Mouse (Mus musculus) right cerebral cortex, adult 2 months (tissue): ENCODE data around the gene Nlrp3.
"Not testable (repeated sequence)": the region's sequence is repeated elsewhere in the genome, so short reads cannot be mapped to it uniquely, and the experiment has no call there.

Source experiments
- DNase-seq, 2 experiments: peaks; one replicate each; pipeline ENCODE4 v3.0.0; 2021 to 2022; ENCODE audit warnings: low spot score in 2 of 2

Nlrp3 gene

DNA sequence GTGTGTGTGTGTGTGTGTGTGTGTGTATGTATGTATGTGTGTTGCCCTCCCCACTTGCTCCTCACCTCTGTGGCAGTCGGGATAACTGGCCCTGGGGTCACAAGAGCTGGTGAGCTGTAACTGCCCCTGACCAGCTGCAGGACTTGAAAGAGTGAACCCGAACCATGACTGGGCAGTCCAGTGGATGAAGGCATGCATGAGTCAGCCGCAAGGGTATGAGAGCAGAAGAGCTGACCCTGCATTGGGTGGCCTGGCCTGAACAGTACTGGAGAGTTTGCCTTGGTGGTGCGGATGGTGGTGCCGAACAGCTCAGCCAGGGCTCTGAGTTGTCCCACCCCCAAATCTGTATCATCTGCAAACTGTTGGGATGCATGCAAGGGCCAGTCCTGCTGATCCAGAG lies 9.8 kb upstream of the Nlrp3 start:
- DNase-seq = no peak

GRCm38 (mm10) chr11:59537218-59538130 lies 3.9 kb upstream of the Nlrp3 start:
- no peak for DNase-seq

- peak; percentile 37 to 39 for DNase-seq
Observed at GRCm38 (mm10) chr11:59538387-59538786, 3.0 kb upstream of the Nlrp3 start.

GRCm38 (mm10) chr11:59540123-59540522 lies 1.2 kb upstream of the Nlrp3 start:
- DNase-seq = no peak

DNA sequence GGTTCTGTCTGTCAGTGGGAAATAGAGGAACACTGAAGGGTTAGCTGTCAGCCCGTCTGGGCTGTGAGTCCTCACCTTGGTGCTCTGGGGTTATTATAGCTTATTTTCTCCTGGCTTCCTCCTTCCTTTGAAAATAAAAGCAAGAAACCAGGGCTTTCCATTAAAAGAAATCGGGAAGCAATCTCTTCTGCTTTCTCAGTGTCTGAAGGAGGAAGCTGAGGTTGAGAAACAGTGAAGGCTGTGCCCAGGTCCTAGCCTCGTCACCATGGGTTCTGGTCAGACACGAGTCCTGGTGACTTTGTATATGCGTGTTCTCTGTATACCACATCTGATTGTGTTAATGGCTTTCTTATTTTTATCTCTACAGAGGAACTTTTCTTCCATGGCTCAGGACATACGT lies 1.1 kb downstream of the Nlrp3 start:
- no peak for DNase-seq

DNA sequence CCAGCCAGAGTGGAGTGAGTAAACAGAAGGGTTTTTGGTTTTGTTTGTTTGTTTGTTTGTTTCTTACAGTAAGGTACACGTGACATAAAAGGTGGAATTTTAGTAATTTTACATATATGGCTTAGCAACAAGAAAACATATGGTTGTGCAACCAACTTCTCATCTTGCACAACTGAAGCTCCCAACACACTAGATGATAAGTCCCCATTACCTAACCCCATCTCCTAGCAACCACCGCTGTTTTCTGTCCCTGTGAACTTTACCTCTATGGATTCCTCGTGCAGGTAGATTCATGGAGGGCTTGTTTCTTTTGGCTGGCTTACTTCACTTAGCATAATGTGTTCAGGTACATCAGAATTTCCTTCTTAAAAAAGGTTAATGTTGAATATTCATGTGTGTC lies 2.0 kb downstream of the Nlrp3 start:
- no peak for DNase-seq

- peak; percentile 25 to 33 for DNase-seq
Observed at GRCm38 (mm10) chr11:59544005-59544404, 2.6 kb downstream of the Nlrp3 start.

DNA sequence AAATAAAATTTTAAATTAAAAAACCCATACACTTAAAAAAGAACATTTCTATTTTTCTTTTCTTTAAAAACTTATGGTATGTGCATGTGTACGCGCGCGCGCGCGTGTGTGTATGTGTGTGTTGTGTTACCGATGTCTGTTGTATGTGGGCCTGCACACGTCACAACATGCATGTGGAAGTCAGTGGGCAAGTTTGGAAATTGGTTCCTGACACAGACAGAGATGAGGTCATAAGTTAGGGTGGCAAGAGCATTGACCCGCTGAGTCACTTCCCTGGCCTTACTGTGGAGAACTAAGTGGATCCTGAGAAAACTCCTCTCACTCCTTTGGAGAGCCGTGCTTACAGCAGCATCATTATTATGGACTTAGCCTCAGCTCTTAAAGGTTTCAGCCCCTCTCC lies 12.8 kb downstream of the Nlrp3 start:
- no peak for DNase-seq

DNA sequence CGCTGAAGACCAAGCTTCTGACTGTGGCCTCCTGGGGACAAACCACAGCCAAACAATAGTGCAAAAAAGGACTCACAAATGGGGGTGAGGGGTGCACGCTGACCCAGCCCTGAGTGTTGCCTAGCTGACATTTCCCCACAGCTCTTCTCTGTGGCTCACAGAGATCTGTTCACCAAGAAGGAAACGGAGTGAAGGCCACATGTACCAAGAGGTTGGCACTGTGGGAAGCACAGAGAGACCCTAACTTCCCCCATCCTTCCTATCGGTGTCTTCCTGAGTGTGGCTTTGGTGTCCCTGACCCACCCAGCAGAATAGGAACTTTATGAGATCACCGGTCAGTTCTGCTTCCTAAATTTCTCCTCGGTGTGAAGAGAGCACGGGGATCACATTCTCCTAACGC lies 13.2 kb downstream of the Nlrp3 start:
- DNase-seq = no peak

DNA sequence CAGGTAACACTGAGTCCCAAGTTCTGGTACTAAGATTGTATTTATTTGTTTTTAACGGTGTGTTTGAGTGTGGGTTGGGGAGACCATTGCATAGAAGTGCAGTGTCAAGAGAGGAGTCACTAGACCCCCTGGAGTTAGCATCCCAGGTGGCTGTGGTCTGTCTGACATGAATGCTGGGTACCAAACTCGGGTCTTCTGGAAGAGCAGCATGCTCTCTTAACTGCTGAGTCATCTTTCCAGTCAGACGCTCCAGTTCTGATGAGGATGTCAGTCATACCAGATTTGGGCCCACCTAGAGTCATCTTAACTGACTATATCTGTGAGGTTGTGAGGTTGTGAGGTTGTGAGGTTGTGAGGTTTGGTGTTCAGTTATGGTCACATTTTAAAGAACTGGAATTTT lies 19.5 kb downstream of the Nlrp3 start:
- no peak for DNase-seq

- DNase-seq = no peak
Observed at GRCm38 (mm10) chr11:59562336-59562735, 21.0 kb downstream of the Nlrp3 start.

GRCm38 (mm10) chr11:59562837-59563236 lies 21.5 kb downstream of the Nlrp3 start:
- no peak for DNase-seq

- DNase-seq = no peak
Observed at GRCm38 (mm10) chr11:59569306-59569705, 27.9 kb downstream of the Nlrp3 start.

GRCm38 (mm10) chr11:59575726-59576125 lies 34.4 kb downstream of the Nlrp3 start:
- DNase-seq = no peak

DNA sequence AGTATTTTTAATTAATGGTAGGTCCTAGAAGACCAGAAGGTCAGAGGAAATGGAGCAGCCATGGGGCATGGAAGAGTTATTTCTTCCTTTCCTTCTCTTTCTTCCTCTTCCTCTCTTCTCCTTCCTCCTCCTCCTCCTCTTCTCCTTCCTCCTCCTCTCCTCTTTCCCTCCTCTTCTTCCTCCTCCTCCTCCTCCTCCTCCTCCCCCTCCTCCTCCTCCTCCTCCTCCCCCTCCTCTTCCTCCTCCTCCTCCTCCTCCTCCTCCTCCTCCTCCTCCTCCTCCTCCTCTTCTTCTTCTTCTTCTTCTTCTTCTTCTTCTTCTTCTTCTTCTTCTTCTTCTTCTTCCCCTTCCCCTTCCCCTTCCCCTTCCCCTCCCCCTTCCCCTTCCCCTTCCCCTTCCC lies 34.8 kb downstream of the Nlrp3 start, which contains the start of gene Olfr222:
Gene Olfr222 (minus strand): TSS at position 101 of the 400 bp plus-strand sequence.
- not testable (repeated sequence) for DNase-seq

GRCm38 (mm10) chr11:59584539-59584938 lies 43.2 kb downstream of the Nlrp3 start:
- no peak for DNase-seq

GRCm38 (mm10) chr11:59589496-59589895 lies 48.1 kb downstream of the Nlrp3 start:
- DNase-seq = no peak

GRCm38 (mm10) chr11:59593189-59593588 lies 51.8 kb downstream of the Nlrp3 start, which contains the start of gene Olfr223:
TSS of gene Olfr223 (minus strand) at chr11:59593289.
- no peak for DNase-seq

GRCm38 (mm10) chr11:59596091-59596490 lies 54.7 kb downstream of the Nlrp3 start:
- no peak for DNase-seq

DNA sequence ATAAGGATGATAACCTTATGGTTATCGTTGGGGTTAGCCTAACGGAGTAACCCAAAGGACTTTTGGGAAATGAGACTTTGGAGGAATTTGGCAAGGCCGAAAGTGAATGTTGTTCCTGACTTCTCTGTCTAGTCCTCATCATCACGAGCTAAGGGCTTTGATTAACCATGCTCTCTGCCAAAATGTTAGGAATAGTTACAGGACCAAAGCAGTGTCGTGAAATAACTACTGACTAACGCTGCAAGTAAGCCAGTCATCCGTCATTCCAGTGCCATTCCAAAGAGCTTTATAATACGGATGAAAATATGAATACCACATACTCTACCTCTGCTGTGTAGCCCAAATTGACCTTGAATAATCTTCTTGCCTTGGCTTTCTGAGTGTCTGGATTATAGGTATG lies 55.6 kb downstream of the Nlrp3 start:
- DNase-seq = no peak

DNA sequence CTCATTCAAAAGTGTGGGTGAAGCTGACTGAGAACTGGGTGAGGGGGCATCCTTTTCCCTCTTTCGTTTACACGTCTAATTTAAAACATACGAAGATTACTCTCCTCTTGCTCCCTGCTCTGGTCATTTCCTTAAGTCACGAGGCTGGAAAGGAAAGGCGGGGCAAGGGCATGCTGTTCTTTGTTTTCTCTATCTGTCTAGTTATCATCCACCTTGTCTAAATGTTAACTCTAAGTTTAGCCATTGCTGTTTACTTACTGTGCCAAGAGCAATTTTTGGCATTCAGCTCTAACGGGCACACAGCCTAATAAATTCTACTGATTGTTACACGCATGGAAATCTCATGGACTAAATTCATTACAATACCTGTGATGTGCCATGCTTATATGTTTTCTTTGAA lies 57.8 kb downstream of the Nlrp3 start:
- DNase-seq = no peak

DNA sequence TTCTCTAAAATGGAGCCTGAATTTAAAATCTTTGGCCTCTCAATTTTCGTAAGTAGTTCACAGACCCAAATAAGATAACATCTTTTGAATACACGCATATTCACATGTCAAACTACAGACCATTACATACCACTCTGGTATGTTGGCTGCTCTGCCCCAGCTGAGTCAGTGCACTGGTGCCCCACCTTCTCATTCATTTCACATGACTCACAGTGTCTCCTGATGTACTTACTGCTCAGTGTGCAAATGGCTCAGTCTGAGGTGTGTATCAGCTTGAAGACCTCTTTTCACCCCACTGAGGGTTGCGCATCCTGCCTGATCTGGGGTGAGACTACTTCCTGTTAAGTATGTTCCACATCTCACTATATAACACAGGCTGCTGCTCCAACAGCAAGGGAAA lies 59.5 kb downstream of the Nlrp3 start:
- DNase-seq = no peak

- no peak for DNase-seq
Observed at GRCm38 (mm10) chr11:59602287-59602686, 60.9 kb downstream of the Nlrp3 start.

DNA sequence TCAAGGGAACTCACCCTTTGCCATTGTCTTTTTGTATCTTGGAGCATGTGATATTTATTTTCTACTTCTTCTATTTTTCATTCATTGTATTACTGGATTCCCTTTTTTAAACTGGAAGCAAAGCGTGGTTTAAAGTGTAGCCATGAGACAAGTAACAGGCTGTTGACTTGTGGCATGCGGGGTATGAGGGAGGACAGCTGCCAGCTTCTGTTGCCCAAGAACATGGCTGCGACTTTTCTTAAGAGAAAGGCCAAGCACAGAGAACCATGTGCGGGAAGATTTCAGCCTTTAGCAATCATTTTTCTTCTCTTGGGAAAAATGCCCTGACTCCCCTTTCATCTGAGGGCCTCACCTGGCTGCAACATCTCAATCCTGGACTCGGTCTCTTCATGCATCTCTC lies 70.3 kb downstream of the Nlrp3 start:
- no peak for DNase-seq
